Mouse (Mus musculus): ENCODE measurements around the gene Enpp1. TPM values are rescaled to one million over a fixed set of nuclear protein-coding genes. Genes with fewer than 3 reads are reported as not detected.

Gene Enpp1
- total RNA-seq, 1 experiment from 2014 or later: 4.5 TPM

DNA sequence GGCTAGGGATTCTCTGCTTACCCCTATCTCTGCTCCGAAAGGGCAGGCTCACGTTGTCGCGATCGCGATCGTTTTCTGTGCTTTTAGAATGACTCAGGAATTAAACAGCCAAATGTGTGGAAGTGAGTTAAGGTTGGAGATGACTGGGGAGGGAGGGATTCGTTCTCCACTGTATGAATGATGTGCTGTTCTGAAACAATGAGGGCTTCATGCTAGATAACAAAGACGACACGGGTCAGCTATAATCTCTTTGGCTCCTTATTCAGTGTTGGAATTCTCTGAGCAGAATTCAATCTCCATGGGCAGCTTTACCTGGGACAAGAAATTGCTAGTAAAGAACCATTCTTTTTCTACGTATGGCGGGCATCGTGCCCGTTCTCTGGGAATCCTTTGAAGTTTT lies 6.1 kb upstream of the Enpp1 start:
- ATAC-seq (replicated peaks in 1 of 2; ENCODE audit: insufficient read depth in 1 of 2, low FRiP score in 2 of 2, low TSS enrichment in 1 of 2, low read depth in 1 of 2, poor library complexity in 2 of 2, severe bottlenecking in 2 of 2): no peak

DNA sequence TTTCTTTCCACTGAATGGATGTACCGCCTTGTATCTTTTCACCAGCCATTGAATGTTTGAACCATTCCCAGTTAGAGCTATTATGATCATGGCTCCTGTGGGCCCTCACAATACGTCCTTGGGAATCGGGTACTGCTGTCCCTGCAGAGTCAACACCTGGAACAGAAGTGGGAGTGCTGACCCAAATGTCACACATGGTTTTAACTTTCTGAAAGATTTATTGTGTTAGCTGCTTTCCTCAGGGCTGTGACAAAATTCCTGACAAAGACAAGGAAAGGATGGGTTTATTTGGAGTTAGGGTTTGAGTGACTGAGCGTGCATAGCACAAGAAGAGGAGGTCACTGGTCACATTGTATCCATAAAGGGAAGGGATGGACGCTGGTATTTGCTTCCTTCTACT lies 4.3 kb upstream of the Enpp1 start:
- ATAC-seq (replicated peaks in 1 of 2; ENCODE audit: insufficient read depth in 1 of 2, low FRiP score in 2 of 2, low TSS enrichment in 1 of 2, low read depth in 1 of 2, poor library complexity in 2 of 2, severe bottlenecking in 2 of 2): no peak

DNA sequence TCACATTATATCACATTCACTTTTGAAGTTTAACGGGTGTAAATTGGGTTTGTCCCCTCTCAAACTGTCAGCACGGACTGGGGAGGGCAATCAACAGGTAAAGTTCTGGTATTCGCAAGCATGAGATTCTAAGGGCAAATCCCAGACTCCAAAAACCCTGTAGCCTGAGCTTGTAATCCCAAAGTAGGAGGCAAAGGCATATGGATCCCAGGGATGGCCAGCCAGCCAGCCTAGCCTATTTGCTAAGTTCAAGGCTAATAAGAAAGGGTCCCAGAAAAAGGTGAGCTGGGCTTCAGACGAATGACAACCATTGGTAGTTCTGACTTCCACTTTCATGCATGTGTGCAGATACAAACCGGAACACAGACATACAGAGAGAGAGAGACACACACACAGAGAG lies 942 bp upstream of the Enpp1 start:
- ATAC-seq (replicated peaks in 1 of 2; ENCODE audit: insufficient read depth in 1 of 2, low FRiP score in 2 of 2, low TSS enrichment in 1 of 2, low read depth in 1 of 2, poor library complexity in 2 of 2, severe bottlenecking in 2 of 2): no peak

- ATAC-seq (replicated peaks in 1 of 2; ENCODE audit: insufficient read depth in 1 of 2, low FRiP score in 2 of 2, low TSS enrichment in 1 of 2, low read depth in 1 of 2, poor library complexity in 2 of 2, severe bottlenecking in 2 of 2): 0 out of 4 replicates have a peak, but pooled peaks of 1 of the 2 experiments have one; percentile 5
These were observed 405 bp upstream of the Enpp1 start for GRCm38 (mm10) chr10:24712367-24712761.

DNA sequence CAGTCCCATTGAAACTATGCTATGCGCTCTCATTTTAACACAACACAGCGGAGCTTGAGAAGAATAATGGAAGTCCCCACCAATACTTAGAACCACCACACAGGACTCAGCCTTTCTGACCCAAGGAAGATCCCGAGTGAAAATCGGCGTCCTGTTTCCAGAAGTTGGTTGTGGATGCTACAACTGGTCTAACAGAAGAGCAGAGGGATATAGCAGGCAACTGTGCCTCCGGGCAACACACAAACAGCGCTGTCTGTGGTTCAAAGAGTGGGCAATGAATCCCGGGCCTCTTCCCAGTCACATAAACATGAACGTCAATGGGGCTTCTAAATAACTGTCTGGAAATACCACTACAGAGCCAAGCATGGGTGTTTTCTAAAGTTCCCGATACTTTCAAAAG lies 888 bp downstream of the Enpp1 start:
- ATAC-seq (replicated peaks in 1 of 2; ENCODE audit: insufficient read depth in 1 of 2, low FRiP score in 2 of 2, low TSS enrichment in 1 of 2, low read depth in 1 of 2, poor library complexity in 2 of 2, severe bottlenecking in 2 of 2): peak in 1 of 2 experiments; percentile 18; a peak in 1 of 4 replicates

GRCm38 (mm10) chr10:24710361-24710760 lies 1.6 kb downstream of the Enpp1 start:
- no peak for ATAC-seq (replicated peaks in 1 of 2; ENCODE audit: insufficient read depth in 1 of 2, low FRiP score in 2 of 2, low TSS enrichment in 1 of 2, low read depth in 1 of 2, poor library complexity in 2 of 2, severe bottlenecking in 2 of 2)

GRCm38 (mm10) chr10:24707745-24708144 lies 4.2 kb downstream of the Enpp1 start:
- no peak for ATAC-seq (replicated peaks in 1 of 2; ENCODE audit: insufficient read depth in 1 of 2, low FRiP score in 2 of 2, low TSS enrichment in 1 of 2, low read depth in 1 of 2, poor library complexity in 2 of 2, severe bottlenecking in 2 of 2)

DNA sequence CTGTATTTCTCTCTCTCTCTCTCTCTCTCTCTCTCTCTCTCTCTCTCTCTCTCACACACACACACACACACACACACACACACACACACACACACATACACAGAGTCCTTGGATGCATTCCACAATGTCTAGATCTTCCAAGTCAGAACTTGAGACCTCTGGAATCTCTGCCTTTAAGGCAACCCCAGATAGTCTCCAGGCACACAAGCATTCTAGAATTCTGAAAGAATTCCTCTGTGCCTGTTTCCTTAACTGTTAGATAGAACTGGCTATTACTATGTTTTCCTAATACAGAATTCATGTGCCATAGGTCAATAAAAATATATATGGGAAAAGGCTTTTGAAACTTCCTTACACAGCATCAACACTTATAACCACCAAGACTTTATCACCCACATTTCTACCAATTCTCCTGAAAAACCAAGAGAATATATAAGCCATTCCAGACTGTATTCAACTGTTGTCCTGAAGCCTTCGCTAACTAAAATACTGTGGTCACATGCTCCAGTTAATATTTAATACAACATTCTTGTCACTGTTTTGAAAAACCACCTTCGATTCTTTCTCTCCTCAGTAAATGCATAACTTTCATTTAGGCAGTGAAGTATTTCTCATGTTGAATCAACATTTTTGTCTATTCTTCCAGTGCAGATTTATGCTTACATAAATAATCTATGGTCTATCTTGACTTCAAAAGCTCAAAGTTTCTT lies 5.4 kb downstream of the Enpp1 start:
- ATAC-seq (replicated peaks in 1 of 2; ENCODE audit: insufficient read depth in 1 of 2, low FRiP score in 2 of 2, low TSS enrichment in 1 of 2, low read depth in 1 of 2, poor library complexity in 2 of 2, severe bottlenecking in 2 of 2): no peak

GRCm38 (mm10) chr10:24702698-24703097 lies 9.3 kb downstream of the Enpp1 start:
- no peak for ATAC-seq (replicated peaks in 1 of 2; ENCODE audit: insufficient read depth in 1 of 2, low FRiP score in 2 of 2, low TSS enrichment in 1 of 2, low read depth in 1 of 2, poor library complexity in 2 of 2, severe bottlenecking in 2 of 2)

DNA sequence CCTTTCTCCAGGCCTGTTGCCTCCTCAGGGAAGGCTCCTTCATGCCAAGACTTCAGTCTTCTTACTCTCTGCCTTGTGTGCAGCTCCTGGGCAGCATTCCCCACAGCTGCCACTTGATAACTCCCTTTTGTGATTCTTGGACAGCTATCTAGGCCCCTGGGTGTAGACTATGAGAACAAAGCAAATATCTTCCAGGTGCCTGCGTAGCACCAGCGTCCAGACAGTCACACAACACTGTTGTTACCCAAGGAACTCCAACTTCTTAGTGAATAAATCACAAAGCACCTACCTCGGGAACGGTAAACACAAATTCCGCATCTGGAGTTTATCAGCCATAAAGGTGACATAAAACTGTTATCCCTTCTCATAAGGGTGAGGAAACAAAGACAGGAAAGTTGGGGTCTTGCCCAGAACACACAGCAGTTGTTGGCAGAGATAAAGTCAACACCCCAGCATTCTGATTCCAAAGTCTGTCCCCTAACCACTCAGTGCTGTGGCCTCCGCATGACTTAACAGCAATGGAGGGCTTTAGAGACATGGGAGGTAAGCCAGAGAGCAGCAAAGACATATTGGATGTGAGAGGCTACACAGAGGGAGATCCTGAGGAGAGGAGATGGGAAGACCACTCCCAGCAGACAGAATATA lies 13.7 kb downstream of the Enpp1 start:
- no peak for ATAC-seq (replicated peaks in 1 of 2; ENCODE audit: insufficient read depth in 1 of 2, low FRiP score in 2 of 2, low TSS enrichment in 1 of 2, low read depth in 1 of 2, poor library complexity in 2 of 2, severe bottlenecking in 2 of 2)

GRCm38 (mm10) chr10:24696761-24697160 lies 15.2 kb downstream of the Enpp1 start:
- no peak for ATAC-seq (replicated peaks in 1 of 2; ENCODE audit: insufficient read depth in 1 of 2, low FRiP score in 2 of 2, low TSS enrichment in 1 of 2, low read depth in 1 of 2, poor library complexity in 2 of 2, severe bottlenecking in 2 of 2)

- ATAC-seq (replicated peaks in 1 of 2; ENCODE audit: insufficient read depth in 1 of 2, low FRiP score in 2 of 2, low TSS enrichment in 1 of 2, low read depth in 1 of 2, poor library complexity in 2 of 2, severe bottlenecking in 2 of 2): no peak
These were observed 16.2 kb downstream of the Enpp1 start for GRCm38 (mm10) chr10:24695786-24696185.

DNA sequence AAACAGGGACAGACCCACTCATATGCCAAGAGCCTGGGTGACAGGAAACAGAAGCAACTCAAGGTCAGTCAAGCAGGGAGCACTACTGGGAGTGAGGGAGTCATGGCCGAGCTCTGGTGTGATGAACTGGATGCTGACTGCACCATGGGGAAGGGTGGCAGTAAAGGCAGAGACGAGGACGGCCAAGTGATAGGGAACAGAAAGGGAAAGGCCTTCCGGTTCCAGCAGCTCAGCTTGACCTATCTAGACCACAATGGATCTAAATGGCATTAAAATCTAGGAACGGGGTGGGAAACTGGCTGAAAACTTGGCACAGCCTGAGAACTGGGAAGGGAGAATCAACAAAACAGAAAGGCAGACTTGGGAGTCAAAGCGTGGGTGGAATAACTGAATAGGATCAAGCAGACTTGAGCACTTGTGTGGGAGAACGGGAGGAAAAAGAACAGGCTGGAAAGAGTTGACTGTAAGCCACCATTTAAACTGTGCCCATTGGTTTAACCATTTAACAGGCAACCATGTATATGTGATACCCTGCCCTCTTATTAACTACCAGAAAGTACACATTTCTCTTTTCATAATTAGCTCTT lies 29.3 kb downstream of the Enpp1 start:
- no peak for ATAC-seq (replicated peaks in 1 of 2; ENCODE audit: insufficient read depth in 1 of 2, low FRiP score in 2 of 2, low TSS enrichment in 1 of 2, low read depth in 1 of 2, poor library complexity in 2 of 2, severe bottlenecking in 2 of 2)

- ATAC-seq (replicated peaks in 1 of 2; ENCODE audit: insufficient read depth in 1 of 2, low FRiP score in 2 of 2, low TSS enrichment in 1 of 2, low read depth in 1 of 2, poor library complexity in 2 of 2, severe bottlenecking in 2 of 2): no peak
These were observed 34.3 kb downstream of the Enpp1 start for GRCm38 (mm10) chr10:24677681-24678080.

DNA sequence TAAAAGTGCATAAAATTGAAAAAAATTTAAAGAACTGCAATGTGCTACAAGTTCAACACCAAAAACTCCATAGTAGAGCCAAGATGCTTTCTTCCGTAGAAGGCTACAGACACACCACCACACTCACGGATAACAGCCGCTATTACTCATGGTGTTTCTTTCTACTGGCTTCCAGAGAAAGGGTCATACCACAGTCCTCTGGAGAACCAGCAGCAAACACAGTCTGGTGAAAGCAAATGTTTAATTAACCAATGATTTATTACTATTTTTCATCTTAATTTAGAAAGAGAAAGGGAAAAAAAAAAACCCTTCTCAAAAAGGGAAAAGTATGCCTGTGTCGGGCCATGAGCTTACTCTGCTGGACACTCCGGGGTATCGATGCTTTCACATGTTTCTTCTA lies 37.7 kb downstream of the Enpp1 start:
- ATAC-seq (replicated peaks in 1 of 2; ENCODE audit: insufficient read depth in 1 of 2, low FRiP score in 2 of 2, low TSS enrichment in 1 of 2, low read depth in 1 of 2, poor library complexity in 2 of 2, severe bottlenecking in 2 of 2): no peak

DNA sequence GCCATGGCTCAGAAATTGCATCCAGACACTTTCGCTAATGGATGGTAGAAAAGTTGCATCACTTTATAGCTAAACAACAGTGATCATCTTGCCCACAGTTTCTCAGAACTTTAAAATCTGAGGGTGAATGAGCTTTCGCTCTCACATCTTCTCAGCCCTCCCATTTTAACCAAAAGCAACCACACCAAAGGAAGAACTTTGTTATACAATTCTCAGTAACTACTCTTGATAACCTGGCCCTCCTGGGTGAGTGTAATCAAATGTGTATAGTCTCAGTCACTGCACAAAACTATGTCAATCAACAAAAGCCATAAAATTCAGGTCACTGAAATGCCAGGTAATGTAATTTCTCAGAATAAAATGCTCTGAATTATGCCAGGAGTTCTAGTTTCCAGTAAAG lies 39.0 kb downstream of the Enpp1 start:
- no peak for ATAC-seq (replicated peaks in 1 of 2; ENCODE audit: insufficient read depth in 1 of 2, low FRiP score in 2 of 2, low TSS enrichment in 1 of 2, low read depth in 1 of 2, poor library complexity in 2 of 2, severe bottlenecking in 2 of 2)

DNA sequence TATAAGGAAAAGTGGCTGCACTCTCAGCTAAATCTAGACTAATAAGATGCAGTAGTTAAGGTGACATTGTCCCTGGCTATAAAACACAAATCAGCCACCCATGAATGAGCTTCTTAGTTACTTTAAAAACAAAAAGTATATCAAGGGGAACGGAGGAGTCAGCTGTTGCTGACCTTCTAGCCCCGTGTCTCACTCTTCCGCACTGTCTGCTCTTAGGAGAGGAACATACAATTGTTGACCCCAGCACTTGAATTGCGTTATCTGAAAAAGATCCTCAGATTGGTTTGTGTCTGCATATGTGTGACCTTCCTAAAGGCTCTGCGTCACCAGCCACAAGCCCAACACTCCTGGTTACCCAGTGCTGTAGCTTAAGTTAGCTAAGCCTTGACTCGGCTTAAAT lies 41.4 kb downstream of the Enpp1 start:
- no peak for ATAC-seq (replicated peaks in 1 of 2; ENCODE audit: insufficient read depth in 1 of 2, low FRiP score in 2 of 2, low TSS enrichment in 1 of 2, low read depth in 1 of 2, poor library complexity in 2 of 2, severe bottlenecking in 2 of 2)

DNA sequence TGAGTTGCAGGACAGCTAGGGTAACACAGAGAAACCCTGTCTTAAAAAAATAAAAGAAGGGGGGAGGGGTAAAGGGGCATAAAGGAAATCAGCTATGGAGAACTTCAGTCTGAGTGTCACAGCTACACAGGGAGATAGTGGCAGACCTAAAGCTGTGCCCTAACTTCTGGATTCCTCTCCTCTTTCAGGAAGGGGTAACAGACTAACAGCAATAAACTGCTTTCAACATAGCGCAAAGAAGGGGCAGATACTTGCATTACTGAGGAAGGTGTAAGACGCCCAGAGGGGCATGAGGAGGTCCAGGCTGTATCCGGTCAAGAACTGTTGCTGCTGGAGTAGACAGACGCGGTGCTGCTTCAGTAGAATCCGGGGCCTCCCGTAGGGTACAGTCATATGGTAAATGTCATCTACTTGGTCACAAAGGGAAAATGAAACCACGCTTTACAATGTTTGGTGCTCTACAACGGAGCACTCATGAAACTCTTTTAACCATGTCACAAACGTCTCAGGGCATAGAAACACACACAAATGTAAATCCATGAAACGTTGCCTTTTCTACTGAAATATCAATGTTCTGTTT lies 60.9 kb downstream of the Enpp1 start:
- no peak for ATAC-seq (replicated peaks in 1 of 2; ENCODE audit: insufficient read depth in 1 of 2, low FRiP score in 2 of 2, low TSS enrichment in 1 of 2, low read depth in 1 of 2, poor library complexity in 2 of 2, severe bottlenecking in 2 of 2)
